Mouse (Mus musculus): Measurements from ENCODE around the gene Phldb2. TPM values are rescaled to one million over a fixed set of nuclear protein-coding genes. Genes with fewer than 3 reads are reported as not detected.

Gene Phldb2
- total RNA-seq (2021), result 10 to 100 TPM; 14.8 to 16.4 TPM

DNA sequence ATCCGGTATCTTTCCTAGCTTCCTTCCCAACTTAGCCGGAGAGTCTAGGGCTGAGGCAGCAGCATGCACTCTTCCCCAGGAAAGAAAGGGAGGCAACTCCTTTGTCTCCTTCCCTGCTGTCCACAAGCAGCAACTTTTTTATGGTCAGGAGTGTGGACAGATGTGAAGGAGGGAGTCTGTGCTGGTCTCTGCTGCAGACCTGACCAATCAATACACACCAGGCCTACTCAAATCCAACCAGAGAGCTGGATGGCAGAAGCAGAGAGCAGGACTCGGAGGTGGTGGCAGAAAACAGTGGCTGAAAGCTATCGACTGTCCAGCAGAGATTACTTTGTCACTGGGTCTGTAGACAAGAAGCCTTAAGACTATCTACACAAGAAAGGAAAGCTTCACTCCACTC, at the start of gene Phldb2:
Gene Phldb2, minus strand, starts transcription at position 205 of the 400 bp plus-strand sequence.
- DNase-seq, result no peak
- intact Hi-C loops (cut with DNase I), result no loop called here

DNA sequence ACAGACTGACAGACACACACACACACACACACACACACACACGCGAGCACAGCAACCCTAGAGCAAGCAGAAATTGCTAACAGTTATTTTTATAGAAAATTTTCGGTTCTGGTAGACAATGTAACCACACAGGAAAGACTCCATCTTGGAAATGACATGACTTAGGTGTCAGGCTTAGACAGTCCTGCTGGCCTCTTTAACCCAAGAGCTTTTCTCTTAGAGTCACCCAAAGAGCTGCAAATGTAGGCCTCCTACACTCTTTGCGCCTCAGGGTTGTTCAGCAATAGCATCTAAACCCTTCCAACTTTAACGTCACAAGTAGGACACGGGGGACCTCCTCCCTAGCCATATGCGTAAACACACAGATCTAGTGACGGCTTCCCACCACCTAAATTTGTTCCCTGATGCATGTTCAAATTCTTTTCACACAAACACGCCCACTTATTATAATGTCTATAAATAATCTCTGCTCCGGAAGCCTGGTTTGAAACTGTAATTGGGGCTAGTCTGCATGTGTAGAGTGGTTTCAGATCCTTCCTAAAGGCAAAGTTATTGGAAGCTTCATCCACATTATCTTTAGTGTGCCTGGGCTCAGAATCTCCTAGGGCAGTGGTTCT, 48.3 kb upstream of the Phldb2 start:
- intact Hi-C loops (cut with DNase I), result no loop called here
- no peak for DNase-seq

DNA sequence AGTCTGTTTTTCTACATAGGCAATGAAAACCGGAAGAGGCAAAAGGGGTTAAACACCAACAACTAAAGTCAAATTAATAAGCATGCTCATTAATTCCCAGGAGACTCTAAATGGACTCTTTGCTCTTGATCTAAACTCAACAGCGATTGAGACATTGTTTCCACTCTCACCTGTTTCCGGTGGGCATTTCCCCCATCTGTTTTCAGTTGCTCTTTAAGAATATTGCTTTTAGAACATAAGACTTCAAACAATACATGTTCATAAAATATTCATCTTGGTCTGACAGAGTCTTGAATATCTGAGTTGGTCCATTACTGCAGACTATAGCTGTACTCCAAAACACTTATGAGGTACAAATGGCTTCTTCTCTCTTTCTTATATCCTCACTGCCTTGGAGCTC, 47.6 kb upstream of the Phldb2 start:
- DNase-seq, result no peak
- intact Hi-C loops (cut with DNase I), result no loop called here

DNA sequence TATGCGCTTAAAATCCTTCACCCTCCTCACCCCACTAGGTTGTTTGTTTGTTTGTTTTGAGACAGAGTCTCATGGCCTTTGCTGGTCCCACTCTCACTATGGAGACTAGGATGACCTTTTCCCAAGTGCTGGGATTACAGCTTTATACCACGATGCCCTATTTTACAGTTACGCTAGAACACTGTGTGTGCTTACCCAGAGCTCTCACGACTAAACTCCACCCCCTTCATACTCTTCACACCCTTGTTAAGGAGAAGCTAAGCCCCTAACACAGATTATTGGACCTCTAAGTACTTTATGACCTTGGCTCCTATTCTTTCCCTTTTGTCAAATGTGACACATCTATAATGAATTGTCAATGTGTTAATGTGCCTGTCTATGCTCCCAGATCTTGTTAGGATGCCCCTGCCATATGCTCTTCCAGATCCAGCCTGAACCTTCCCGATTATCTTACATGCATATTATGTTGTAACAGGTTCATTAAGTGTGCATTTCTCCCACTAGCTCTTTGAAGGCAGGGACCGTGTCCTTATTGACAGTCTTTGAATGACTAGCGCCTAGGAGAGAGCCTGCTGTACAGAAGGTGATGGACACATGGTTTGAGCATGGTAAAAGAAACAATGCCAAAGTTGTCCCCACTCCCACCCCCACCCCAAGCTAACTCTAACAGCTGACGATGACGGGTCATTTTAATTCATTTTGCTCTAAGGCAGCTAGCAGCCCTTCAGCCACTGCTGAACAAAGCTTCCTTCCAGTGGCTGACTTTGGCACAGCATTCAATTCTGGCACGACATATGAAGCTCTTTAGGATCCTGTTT, 46.2 kb upstream of the Phldb2 start:
- DNase-seq, result no peak
- intact Hi-C loops (cut with DNase I), result no loop called here

DNA sequence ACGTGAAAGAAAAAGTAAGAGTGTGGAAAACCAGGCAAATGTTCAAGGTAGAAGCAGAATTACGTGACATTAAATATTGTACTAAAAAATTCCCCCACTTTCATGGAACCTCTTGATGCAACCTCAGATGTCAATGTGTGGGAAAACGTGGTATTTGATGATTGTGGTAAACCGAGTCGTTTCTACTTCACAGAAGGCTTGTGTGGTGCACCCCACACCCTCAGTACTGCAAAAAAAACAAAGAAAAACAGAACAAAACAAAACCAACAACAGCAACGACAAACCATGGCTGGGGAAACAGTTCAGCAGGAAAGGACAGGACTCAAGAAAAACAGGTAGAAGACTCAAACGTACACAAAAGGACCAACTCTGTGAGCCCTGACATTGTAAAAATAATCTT, 44.8 kb upstream of the Phldb2 start:
- intact Hi-C loops (cut with DNase I), result no loop called here
- DNase-seq, result no peak

DNA sequence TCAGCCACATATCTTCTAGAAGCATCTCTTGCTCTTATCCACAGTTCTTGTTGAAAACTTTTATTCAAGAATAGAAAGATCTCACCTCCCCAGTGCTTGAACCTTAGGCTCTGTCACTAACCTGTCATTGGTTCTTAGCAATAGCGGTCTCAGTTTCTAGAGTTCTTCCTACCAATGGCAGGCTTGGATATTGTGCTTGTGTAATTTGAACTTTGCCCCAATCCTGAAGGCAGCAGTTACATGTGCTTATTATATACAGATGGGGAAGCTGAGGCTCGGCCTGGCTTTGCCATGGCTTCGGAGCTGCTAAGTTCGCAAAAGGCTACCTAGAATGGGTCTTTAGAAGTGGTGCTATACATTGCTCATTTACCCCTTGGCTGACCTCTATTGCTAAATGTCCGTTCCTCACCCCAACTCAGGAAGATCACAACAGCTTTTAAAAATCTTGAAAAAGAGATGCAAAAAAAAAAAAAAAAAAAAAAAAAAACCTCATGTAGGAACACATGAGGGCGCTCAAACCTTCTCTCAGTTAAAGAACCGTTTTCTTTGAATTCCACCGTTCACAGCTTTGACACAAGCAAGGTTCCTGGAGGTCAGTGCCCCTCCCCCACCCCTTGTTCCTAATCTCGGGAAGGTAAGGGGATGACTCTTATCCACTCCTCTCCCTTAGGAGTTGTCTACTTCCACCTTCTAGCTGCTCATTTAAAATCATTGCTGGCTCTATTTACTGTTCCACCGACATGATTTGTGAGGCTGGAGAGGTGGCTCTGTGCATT, 37.7 kb upstream of the Phldb2 start:
- intact Hi-C loops (cut with DNase I), result loop anchor here (1.0 to 2.0 kb wide), 2 partner anchors 31 to 110 kb away; no protein-coding TSS in a partner anchor
- DNase-seq, result no peak

DNA sequence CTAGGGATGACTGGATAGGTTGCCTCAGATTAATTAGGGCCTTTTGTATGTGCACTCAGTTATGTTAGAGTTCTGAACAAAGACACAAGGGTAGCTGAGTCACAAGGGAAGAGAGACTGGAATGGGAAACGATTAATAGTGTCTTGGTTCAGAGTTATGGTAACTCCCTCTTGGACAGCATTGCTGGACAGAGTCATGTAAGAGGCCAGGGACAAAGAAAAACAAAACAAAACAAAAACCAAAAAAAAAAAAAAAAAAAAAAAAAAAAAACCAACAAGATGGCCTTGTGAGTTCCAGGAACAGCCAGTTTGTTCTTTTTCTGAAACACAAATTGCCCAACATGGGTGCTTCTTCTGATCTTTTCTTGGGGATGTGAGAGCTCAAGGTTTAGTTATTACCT, 32.8 kb upstream of the Phldb2 start:
- intact Hi-C loops (cut with DNase I), result no loop called here
- no peak for DNase-seq

DNA sequence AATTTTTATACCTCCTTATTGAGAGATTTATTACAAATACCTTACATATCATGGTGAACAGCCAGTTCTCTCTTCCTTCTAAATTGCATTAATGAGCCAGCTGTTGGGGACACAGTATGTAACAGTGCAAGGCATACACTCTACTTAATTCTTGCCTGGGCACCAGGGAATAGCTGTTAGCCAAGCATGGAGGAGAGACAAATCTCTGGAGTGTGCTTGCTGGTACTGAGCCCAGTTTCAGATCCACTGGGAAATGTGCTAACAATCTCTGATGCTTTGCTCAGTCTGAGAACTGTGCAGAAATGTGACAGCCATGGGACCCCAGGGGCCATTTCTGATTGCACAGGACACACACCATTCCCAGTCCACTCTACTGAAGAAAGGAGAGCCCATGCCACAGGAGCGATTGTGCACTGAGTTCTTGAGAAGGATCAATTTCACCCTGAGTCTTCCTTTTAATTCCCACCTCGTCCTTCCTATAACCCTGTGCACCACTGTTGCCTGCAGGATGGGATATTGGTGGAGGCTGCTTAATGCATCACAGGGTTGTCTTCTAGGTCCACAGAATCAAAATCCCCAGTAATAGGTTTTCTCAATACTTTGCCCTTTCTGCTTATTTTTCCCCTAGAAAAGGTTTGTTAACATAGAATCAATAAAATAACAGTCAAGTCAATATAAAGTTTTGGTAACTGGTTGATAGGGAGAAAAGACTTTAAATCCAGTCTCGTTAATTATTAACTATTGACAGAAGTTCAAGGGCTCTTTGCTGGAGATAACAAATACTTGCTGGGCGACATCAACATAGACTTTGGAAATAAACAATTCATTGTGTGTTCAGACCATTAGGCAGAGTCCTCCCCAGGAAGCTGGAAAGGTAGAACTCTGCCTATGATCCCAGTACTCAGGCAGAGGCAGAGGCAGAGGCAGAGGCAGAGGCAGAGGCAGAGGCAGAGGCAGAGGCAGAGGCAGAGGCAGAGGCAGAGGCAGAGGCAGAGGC, 31.5 kb upstream of the Phldb2 start:
- intact Hi-C loops (cut with DNase I), result no loop called here
- DNase-seq, result peak in 1 of 2 experiments; percentile 14

DNA sequence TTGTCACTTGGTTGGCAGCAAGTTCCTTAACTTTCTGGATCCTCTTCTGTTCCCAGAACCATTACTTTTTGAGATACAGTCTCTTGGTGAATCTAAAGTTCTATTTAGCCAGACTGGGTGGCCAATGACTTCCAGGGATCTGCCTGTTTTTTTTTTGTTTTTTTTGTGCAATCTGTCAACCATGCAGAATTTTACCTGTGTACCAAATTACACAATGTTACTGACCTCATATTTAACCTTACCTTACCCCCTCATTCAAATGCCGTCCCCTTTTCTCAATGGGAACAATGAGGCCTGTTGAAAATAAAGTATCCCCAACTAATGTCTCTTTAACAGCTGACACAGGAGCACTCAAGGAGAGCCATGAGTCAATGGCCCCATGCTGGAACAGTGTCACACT, 22.9 kb upstream of the Phldb2 start:
- intact Hi-C loops (cut with DNase I), result no loop called here
- DNase-seq, result no peak

DNA sequence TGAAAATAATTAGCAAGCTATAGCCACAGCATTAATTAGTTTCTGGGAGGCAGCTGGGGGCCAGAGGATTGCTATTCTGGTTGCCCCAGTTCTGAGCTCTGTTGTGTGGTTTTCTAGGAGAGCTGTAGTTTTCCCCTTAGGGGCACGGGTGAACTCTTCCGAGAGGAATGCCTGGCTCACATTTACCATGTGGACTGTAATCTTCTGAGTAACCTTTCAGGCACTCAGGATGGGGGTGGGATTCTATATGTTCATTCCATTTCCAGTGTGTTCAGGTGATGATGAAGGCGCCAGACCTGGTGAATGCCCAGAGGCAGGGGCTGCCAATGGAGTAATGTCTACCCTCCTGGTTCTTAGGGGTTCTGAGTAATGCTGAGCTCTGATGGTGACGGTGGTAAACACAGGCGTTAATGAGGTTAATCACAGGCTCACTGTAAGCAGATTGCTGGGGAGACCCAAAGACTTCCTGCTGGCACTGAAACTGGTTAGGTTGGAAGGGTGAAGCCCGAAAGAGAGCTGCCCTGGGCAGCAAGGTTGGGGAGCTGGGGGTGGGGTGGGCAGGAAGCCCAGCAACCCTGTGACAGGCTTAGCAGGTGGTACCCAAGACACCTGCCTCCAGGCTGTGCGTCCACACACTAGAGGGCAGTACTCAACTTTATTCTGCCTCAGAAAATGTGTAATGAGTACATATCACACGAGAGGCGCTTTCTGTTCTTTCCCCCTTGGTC, 20.7 kb upstream of the Phldb2 start:
- intact Hi-C loops (cut with DNase I), result loop anchor here (2.0 kb wide), 1 partner anchor 49 kb away; no protein-coding TSS in a partner anchor
- no peak for DNase-seq

DNA sequence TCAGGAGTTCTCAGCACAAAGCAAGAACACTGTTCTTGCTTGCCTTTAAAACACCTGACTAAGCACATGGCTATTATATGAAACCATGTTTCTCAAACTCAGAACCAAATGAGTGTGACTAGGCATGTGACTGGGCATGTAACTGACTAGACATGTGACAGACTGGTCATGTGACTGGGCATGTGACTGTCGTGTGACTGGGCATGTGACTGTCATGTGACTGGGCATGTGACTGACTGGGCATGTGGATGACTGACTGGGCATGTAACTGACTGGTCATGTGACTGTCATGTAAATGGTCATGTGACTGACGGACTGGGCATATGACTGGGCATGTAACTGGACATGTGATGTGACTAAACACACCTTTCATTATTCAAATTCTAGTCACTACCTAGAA, 16.8 kb upstream of the Phldb2 start:
- intact Hi-C loops (cut with DNase I), result no loop called here
- no peak for DNase-seq

DNA sequence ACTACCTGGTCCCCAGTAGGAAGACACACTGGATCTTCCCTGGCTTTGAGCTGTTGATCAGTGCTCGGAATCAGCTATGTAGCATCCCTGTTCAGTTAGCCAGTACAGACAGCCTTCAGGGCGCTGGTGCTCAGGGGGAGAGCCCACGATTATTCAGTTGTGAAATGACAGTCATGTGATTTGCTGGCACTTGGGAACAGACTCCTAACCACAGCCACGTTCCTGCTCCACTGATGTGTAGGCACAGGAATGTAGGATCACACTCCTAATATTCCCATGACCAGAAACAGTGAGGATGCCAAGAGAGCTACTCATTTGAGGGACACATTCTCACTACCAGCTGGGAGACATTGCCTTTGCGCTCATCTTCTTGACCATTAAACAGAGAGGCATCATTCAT, 15.3 kb upstream of the Phldb2 start:
- intact Hi-C loops (cut with DNase I), result no loop called here
- DNase-seq, result no peak

DNA sequence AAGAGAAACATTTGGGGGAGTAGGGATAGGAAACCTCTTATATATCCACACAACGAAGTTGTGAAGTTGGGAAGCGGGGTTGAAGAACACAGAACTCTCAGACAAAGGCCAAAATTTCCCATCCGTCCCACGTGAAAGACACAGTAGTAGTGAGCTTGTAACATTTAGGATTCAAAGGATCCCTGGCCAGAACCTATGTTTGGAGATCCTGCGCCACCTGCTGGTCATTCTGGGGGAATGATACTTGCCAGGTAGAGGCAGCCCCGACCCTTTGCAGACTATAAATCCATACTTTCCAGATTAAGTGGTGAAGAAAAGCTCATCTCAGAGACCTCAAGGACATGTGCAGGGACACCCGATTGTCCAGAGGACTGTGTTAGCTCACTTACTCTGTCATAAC, 14.1 kb upstream of the Phldb2 start:
- DNase-seq, result peak; percentile 79 to 81
- intact Hi-C loops (cut with DNase I), result loop anchor here (1.0 to 2.0 kb wide), 3 partner anchors 123 to 282 kb away; no protein-coding TSS in a partner anchor

DNA sequence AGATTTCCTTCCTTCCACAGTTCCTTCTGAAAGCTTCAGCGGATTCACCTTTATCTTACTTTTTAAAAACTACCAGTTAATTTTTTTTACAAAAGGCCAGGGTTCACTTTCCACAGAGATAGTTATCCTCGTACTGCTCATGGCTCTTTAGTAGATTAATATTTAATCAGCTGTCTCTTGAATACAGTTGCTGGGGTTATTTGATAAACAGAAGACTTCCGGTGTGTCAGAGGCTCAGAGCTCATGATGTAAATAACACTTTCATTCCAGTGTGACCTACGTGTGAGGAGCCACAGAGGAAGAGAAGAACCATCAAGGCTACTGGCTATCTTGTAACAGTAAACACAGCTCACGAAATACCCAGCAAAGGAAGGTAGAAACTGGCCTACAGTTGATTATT, 13.2 kb upstream of the Phldb2 start:
- no peak for DNase-seq

DNA sequence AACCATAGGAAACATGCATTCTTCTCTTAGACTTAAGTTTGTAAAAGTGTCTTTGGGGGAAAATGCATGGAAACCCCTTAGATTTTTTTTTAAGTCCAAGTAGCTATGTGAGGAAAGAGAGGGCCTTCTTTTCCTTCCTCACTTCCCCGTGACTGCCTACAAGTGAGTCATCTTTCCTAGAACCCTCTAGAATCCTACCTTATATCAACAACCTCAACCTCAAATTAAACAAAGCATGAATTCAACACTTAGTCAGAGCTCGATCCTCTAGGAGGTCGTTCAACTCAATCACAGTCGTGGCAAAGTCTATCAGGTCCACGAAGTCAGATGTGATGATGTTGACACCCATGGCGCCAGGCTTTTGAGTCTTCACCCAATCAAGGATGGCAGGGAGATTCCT, 11.4 kb upstream of the Phldb2 start:
- intact Hi-C loops (cut with DNase I), result no loop called here
- DNase-seq, result no peak

More for the DNA sequence above, 13.2 kb upstream of the Phldb2 start:
- intact Hi-C loops (cut with DNase I), result loop anchor here (1.0 to 2.0 kb wide), 3 partner anchors 122 to 281 kb away; no protein-coding TSS in a partner anchor

DNA sequence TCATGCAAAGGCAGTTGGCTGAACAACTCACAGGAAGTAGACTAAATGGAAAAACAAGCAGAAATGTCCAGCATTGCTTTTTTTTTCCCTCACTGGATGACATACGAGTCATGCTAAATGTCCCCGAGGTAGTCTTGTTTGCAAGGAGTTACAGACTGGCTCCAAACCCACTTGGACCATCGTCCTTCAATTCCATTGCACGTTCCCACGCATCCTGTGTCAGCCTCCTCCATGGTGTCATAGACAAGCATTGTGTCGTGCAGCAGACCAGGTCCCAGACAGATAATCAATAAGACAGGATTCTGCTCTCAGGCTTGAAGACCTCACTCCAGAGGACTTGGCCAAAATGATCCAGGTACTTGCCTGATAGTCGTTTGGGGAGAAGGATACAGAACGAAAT, 10.4 kb upstream of the Phldb2 start:
- DNase-seq, result no peak
- intact Hi-C loops (cut with DNase I), result no loop called here

DNA sequence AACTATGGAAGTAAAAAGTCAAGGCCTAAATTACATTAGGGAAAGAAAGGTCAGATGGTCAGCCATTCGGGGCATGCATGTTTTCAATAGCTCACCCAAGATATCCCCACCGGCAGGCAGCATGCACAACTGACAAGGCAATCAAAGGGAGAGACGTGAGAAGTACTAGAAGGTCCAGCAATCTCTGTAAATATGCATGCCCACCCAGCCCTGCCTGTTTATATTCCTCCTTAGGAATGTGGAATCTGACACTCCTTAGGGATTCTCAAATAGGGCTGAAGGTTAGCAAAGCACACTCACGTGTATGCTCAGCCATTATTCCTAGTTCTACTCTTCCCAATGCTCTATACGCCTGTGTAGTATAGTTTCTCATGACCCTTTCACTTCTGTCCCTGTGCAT, 9.7 kb upstream of the Phldb2 start:
- intact Hi-C loops (cut with DNase I), result no loop called here
- DNase-seq, result no peak

DNA sequence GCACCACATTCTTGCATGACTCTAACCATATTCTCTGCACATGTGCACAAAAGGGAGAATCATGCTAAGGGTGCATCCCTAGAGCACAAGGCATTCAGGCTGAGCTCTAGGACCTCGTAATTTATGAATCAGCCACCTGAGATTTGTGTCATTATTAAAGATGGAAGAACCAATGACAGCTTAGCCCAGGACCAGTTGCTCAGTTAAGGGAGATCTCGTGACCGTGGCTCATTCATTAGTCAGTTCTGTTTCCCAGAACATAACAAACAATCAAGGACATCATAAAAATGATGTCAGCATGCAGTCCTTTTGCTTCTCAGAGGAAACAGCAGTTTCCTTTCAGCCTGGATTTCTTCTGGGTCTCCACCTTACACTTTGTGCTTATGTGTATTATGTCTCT, 7.6 kb upstream of the Phldb2 start:
- no peak for DNase-seq
- intact Hi-C loops (cut with DNase I), result no loop called here

DNA sequence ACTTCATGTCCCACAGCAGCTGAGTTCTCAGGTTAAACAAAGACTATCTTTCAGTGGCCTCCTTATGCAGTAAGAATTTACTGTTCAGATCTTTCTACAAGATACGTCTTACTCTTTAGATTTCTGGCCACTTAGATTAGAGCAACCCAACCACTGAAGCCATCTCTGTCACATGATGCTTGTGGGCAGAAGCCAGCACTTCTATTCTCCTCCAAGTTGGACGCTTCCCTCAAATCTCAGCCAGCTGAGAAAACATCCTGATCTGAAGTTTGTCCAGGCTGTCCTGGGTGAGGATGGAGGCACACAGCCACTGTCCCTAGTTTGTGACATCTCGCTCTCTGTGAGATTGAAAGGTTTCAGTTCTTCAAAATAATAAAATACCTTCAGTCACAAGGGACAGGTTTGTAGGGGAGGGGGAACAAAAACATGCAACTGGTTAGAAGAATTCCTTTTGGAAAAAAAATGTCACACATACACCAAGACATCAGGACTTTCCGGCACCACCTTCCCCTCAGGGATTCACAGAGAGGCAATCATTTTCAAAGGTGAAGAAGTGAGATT, 3.1 kb upstream of the Phldb2 start:
- intact Hi-C loops (cut with DNase I), result no loop called here
- no peak for DNase-seq

Data from heart, postnatal 36 days (tissue).